ENCODE assay signal across 14 mouse cellular contexts in the genomic region with DNA sequence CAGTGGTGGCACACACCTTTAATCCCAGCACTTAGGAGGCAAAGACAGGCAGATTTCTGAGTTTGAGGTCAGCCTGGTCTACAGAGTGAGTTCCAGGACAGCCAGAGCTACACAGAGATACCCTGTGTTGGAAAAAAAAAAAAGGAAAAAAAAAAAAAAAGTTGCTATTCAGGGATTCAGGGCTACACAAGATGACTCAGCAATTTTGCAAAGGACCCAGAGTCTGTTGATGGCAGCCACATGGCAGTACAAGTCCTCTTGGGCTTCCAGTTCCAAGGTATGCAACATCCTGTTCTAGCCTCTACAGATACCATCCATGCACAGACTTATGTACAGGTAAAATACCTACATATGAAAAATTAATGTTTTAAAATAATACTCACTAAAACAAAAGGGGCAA.
"Had no signal": no experiment of that assay in that cellular context is flagged by ENCODE, and none has a peak within 500 bp of the region (broad histone marks: within the 10 kb centered on the region; RNA-seq: fewer than 3 reads in every experiment).

No protein-coding gene starts in this region.

- H3K4me1 ChIP-seq: midbrain, embryonic 10.5 days; midbrain, embryonic 13.5 days; midbrain, embryonic 15.5 days; neural tube, embryonic 12.5 days had no signal

- H3K27me3 ChIP-seq: midbrain, embryonic 13.5 days; midbrain, embryonic 15.5 days; neural tube, embryonic 12.5 days had no signal

- DNase-seq: lung, adult 18-20 months; lung, embryonic 14.5 days; lung, postnatal 10 days; lung, postnatal 4 days; right cerebral cortex, postnatal 25 days; right cerebral cortex, postnatal 4 days; spleen, adult 18-20 months; thymus, adult 18-20 months; thymus, postnatal 14 days; thymus, postnatal 36 days had no signal

- H3K9me3 ChIP-seq: midbrain, embryonic 10.5 days; midbrain, embryonic 13.5 days; midbrain, embryonic 15.5 days; neural tube, embryonic 12.5 days had no signal

- H3K4me2 ChIP-seq: lung, embryonic 14.5 days; midbrain, embryonic 13.5 days; midbrain, embryonic 15.5 days; neural tube, embryonic 12.5 days had no signal

- H3K9ac ChIP-seq: lung, embryonic 14.5 days; midbrain, embryonic 13.5 days; midbrain, embryonic 15.5 days; neural tube, embryonic 12.5 days had no signal

- H3K36me3 ChIP-seq: midbrain, embryonic 10.5 days; midbrain, embryonic 13.5 days; midbrain, embryonic 15.5 days; neural tube, embryonic 12.5 days had no signal

- H3K27ac ChIP-seq: midbrain, embryonic 10.5 days; midbrain, embryonic 13.5 days; midbrain, embryonic 15.5 days; neural tube, embryonic 12.5 days had no signal

- H3K4me3 ChIP-seq: midbrain, embryonic 10.5 days; midbrain, embryonic 13.5 days; midbrain, embryonic 15.5 days; neural tube, embryonic 12.5 days had no signal
